21 mouse cellular contexts compared by ENCODE assay signal in genomic region chr2:112877404-112877803, GRCm38 (mm10).
DNase-seq lines count a peak whose midpoint lies in the region; ATAC-seq lines count a peak whose summit lies in the region.
"Had no signal": no experiment of that assay in that cellular context is flagged by ENCODE, and none has a peak within 500 bp of the region (broad histone marks: within the 10 kb centered on the region; RNA-seq: fewer than 3 reads in every experiment).

No protein-coding gene starts in this region.

- no peaks in the 10 kb centered on the region for H3K27me3 ChIP-seq in forebrain, embryonic 14.5 days (replicated peaks; ENCODE audit: control insufficient read depth, insufficient read depth, low read length)
- no peaks in the 10 kb centered on the region for H3K27me3 ChIP-seq in forebrain, embryonic 12.5 days
- no peaks in the 10 kb centered on the region for H3K27me3 ChIP-seq in hindbrain, embryonic 14.5 days (ENCODE audit: control insufficient read depth, insufficient read depth, low read length)
- H3K27me3 ChIP-seq: embryonic facial prominence, embryonic 13.5 days; limb, embryonic 13.5 days; liver, embryonic 13.5 days had no signal

- no peak overlapping the region for H3K4me3 ChIP-seq in forebrain, embryonic 14.5 days (ENCODE audit: low read depth, low read length)
- H3K4me3 ChIP-seq in forebrain, embryonic 12.5 days (replicated peaks), result no peak overlapping the region
- no peak overlapping the region for H3K4me3 ChIP-seq in hindbrain, embryonic 14.5 days (replicated peaks; ENCODE audit: low read length)
- H3K4me3 ChIP-seq: embryonic facial prominence, embryonic 13.5 days; limb, embryonic 13.5 days; liver, embryonic 13.5 days; midbrain, embryonic 10.5 days had no signal

- no peaks in the 10 kb centered on the region for H3K36me3 ChIP-seq in forebrain, embryonic 14.5 days (ENCODE audit: control insufficient read depth, insufficient read depth, low read length)
- H3K36me3 ChIP-seq in forebrain, embryonic 12.5 days (replicated peaks), result no peaks in the 10 kb centered on the region
- no peaks in the 10 kb centered on the region for H3K36me3 ChIP-seq in hindbrain, embryonic 14.5 days (replicated peaks; ENCODE audit: control insufficient read depth, insufficient read depth)
- H3K36me3 ChIP-seq: embryonic facial prominence, embryonic 13.5 days; G1E; limb, embryonic 13.5 days; liver, embryonic 13.5 days; midbrain, embryonic 10.5 days had no signal

- no peak for ATAC-seq in forebrain, embryonic 14.5 days
- ATAC-seq in forebrain, embryonic 12.5 days (ENCODE audit: low FRiP score), result no peak
- ATAC-seq in hindbrain, embryonic 14.5 days (ENCODE audit: low FRiP score), result no peak
- ATAC-seq: activated CD4-positive, CD25-positive, alpha-beta regulatory T cell, adult 4 months had no signal

- H3K9ac ChIP-seq in forebrain, embryonic 14.5 days (ENCODE audit: low read length), result no peak overlapping the region
- H3K9ac ChIP-seq in forebrain, embryonic 12.5 days, result no peak overlapping the region
- H3K9ac ChIP-seq in hindbrain, embryonic 14.5 days, result no peak overlapping the region
- H3K9ac ChIP-seq: embryonic facial prominence, embryonic 13.5 days; limb, embryonic 13.5 days; liver, embryonic 13.5 days; lung, embryonic 14.5 days had no signal

- 51% methylated on average over 3 of the region's 3 CpGs for WGBS in forebrain, embryonic 14.5 days
- 67% methylated on average over 3 of the region's 3 CpGs for WGBS in forebrain, embryonic 12.5 days
- WGBS in hindbrain, embryonic 14.5 days, result 77% methylated on average over 3 of the region's 3 CpGs

- H3K27ac ChIP-seq in forebrain, embryonic 14.5 days (ENCODE audit: low read depth, low read length), result no peak overlapping the region
- H3K27ac ChIP-seq in forebrain, embryonic 12.5 days, result no peak overlapping the region
- no peak overlapping the region for H3K27ac ChIP-seq in hindbrain, embryonic 14.5 days
- H3K27ac ChIP-seq: embryonic facial prominence, embryonic 13.5 days; limb, embryonic 13.5 days; liver, embryonic 13.5 days; macrophage; midbrain, embryonic 10.5 days had no signal

- H3K4me2 ChIP-seq in forebrain, embryonic 14.5 days (ENCODE audit: low read length), result no peak overlapping the region
- no peak overlapping the region for H3K4me2 ChIP-seq in forebrain, embryonic 12.5 days
- no peak overlapping the region for H3K4me2 ChIP-seq in hindbrain, embryonic 14.5 days (replicated peaks)
- H3K4me2 ChIP-seq: embryonic facial prominence, embryonic 13.5 days; limb, embryonic 13.5 days; liver, embryonic 13.5 days; lung, embryonic 14.5 days had no signal

- DNase-seq in forebrain, embryonic 14.5 days (ENCODE audit: low spot score), result peak; percentile 28
- DNase-seq in layer of hippocampus, adult 9-11 months, result peak; percentile 12
- DNase-seq in layer of hippocampus, postnatal 25 days (ENCODE audit: extremely low spot score in 1 of 2, low spot score in 1 of 2), result no peak
- peak; percentile 34 for DNase-seq in cerebellum, adult 9-11 months
- no peak for DNase-seq in lung, postnatal 10 days
- no peak for DNase-seq in adrenal gland, postnatal 25 days
- no peak for DNase-seq in hindbrain, embryonic 14.5 days (ENCODE audit: low spot score)
- DNase-seq: adrenal gland, postnatal 10 days; gastrocnemius, postnatal 14 days; kidney, adult 18-20 months; kidney, postnatal 10 days; liver, embryonic 13.5 days; lung, embryonic 14.5 days; thymus, postnatal 4 days had no signal

- no peaks in the 10 kb centered on the region for H3K4me1 ChIP-seq in forebrain, embryonic 14.5 days (ENCODE audit: control insufficient read depth, insufficient read depth, low read length)
- no peaks in the 10 kb centered on the region for H3K4me1 ChIP-seq in forebrain, embryonic 12.5 days
- H3K4me1 ChIP-seq in hindbrain, embryonic 14.5 days (replicated peaks; ENCODE audit: control insufficient read depth, insufficient read depth, low read length), result no peaks in the 10 kb centered on the region
- H3K4me1 ChIP-seq: embryonic facial prominence, embryonic 13.5 days; limb, embryonic 13.5 days; liver, embryonic 13.5 days; midbrain, embryonic 10.5 days had no signal

- H3K9me3 ChIP-seq in forebrain, embryonic 14.5 days (replicated peaks; ENCODE audit: control insufficient read depth, low read length), result no peaks in the 10 kb centered on the region
- H3K9me3 ChIP-seq in forebrain, embryonic 12.5 days, result no peaks in the 10 kb centered on the region
- no peaks in the 10 kb centered on the region for H3K9me3 ChIP-seq in hindbrain, embryonic 14.5 days (ENCODE audit: control insufficient read depth, low read length)
- H3K9me3 ChIP-seq: embryonic facial prominence, embryonic 13.5 days; G1E; limb, embryonic 13.5 days; liver, embryonic 13.5 days; midbrain, embryonic 10.5 days had no signal

Comparison
In these comparisons a context has a peak if more than half of its experiments do, and no peak if none do; other contexts are left out.
1. DNase-seq: peak in forebrain, embryonic 14.5 days (single experiment), layer of hippocampus, adult 9-11 months (single experiment) and cerebellum, adult 9-11 months (single experiment); none in layer of hippocampus, postnatal 25 days (0 of 2), lung, postnatal 10 days (single experiment), adrenal gland, postnatal 25 days (single experiment) and hindbrain, embryonic 14.5 days (single experiment).